Mouse (Mus musculus) G1E (cell line): ENCODE data around the gene Terf2ip. TPM values are rescaled to one million over a fixed set of nuclear protein-coding genes. Genes with fewer than 3 reads are reported as not detected.

Experiments used
- ATAC-seq: 2 replicates; pipeline ENCODE4 v1.8.0; 2016; ENCODE audit warnings: mild to moderate bottlenecking; ENCODE audit not compliant: insufficient number of reproducible peaks, poor library complexity, low FRiP score, severe bottlenecking; ENCODE audit errors: extremely low read depth
- DNase-seq: peaks from one replicate; pipeline ENCODE4 v3.0.0; 2012; ENCODE audit warnings: low spot score
- H3K27me3 ChIP-seq: 2 replicates; pipeline ENCODE4 v1.6.1; 2012; ENCODE audit warnings: mild to moderate bottlenecking, low read length, inconsistent platforms; ENCODE audit not compliant: insufficient read depth
- H3K36me3 ChIP-seq: replicated peaks from 2 replicates; pipeline ENCODE3; 2012; ENCODE audit warnings: mild to moderate bottlenecking, inconsistent platforms
- H3K4me1 ChIP-seq: 2 replicates; pipeline ENCODE4 v1.6.1; 2012; ENCODE audit warnings: low read depth, low read length, inconsistent platforms, mixed read lengths; ENCODE audit not compliant: insufficient read depth
- H3K4me3 ChIP-seq: 2 replicates; pipeline ENCODE4 v1.5.1; 2012; ENCODE audit warnings: low read depth, mild to moderate bottlenecking, inconsistent platforms, low read length, moderate library complexity, mixed read lengths
- H3K9me3 ChIP-seq: replicated peaks from 2 replicates; pipeline ENCODE4 v1.6.1; 2012; ENCODE audit warnings: inconsistent platforms
- CTCF ChIP-seq: IDR thresholded peaks from 2 replicates; pipeline ENCODE4 v1.5.1; 2012; ENCODE audit warnings: low read depth, low read length, inconsistent platforms, mixed read lengths
- GATA1 ChIP-seq: IDR thresholded peaks from 2 replicates; pipeline ENCODE4 v1.6.1; 2012; ENCODE audit warnings: borderline replicate concordance, low read length, inconsistent platforms, mixed read lengths
- GATA2 ChIP-seq: IDR thresholded peaks from 2 replicates; pipeline ENCODE4 v1.6.1; 2012; ENCODE audit warnings: low read depth, low read length, inconsistent platforms, borderline replicate concordance
- POLR2AphosphoS5 ChIP-seq: IDR thresholded peaks from 2 replicates; pipeline ENCODE4 v1.6.1; 2012; ENCODE audit warnings: low read depth, low read length, inconsistent platforms; ENCODE audit not compliant: insufficient replicate concordance
- TAL1 ChIP-seq: conservative IDR thresholded peaks from 2 replicates; pipeline ENCODE4 v1.6.1; 2012; ENCODE audit warnings: low read depth, low read length, inconsistent platforms, mixed read lengths
- polyA plus RNA-seq: library from polyadenylated mRNA; stranded (reverse); fragments of >175 nt; gene quantifications from 2 replicates; pipeline ENCODE4 v1.2.3, GENCODE M21; 2012
- total RNA-seq, 2 experiments: library from RNA; stranded (forward) in 1 of 2; stranded (reverse) in 1 of 2; fragments of 200-1000 nt in 1 of 2; fragments of >200 nt in 1 of 2; fragmentation: Nextera tagmentation in 1 of 2; gene quantifications; 2 replicates each; pipeline ENCODE4 v1.2.3; 2014 to 2017

Terf2ip gene
- total and polyA plus RNA-seq, 3 experiments = 8.7 to 20.6 (median 18.4) TPM

DNA sequence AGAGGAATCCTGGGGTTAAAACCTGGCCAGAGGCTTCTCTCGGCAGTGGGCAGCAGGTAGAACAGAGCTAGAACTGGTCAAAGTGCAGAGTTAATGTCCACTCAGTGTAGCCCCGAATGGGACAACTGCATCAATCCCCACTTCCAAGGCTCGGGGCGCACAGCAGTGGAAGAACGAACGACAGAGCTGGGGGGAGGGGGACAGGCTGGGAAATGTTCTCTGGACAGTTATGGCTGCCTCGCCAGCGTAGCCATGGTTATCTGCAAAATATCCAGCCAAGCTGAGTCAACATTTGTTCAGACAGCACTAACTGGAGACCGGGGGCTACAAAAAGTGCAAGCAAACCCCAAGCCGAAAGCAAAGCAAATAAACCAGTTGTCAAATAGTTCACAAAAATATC lies 33.1 kb upstream of the Terf2ip start:
- Histone ChIP-seq H3K4me3 (no peak overlapping the region), H3K36me3 (peaks cover 91% of the 10 kb centered on the region), H3K4me1 (peaks cover 11% of the 10 kb centered on the region), H3K27me3 (no peaks in the 10 kb centered on the region), H3K9me3 (peaks cover 14% of the 10 kb centered on the region)
- TF ChIP-seq POLR2AphosphoS5 = no peak
- TF ChIP-seq CTCF = no peak
- no peak for TF ChIP-seq GATA2
- no peak for TF ChIP-seq GATA1
- TF ChIP-seq TAL1 = no peak
- no peak for ATAC-seq
- DNase-seq = no peak

DNA sequence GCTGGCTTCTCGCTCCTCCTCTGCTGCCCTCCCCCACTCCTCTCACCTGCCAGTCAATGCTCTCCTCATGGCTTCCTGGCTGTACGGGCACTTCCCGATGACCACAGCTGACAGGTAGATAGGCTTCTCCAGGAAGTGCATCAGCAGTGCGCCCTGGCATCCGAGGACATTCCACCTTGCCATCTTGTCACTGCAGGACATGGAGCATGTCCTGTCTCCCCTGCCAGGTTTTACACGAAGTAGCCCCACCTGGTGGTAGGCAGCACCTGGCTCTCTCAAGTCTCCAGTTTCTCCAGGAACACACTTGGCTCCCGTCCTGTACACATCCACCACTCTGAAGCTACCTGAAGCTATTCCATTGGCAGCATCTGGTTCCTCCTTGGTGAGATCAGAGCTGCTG lies 29.1 kb upstream of the Terf2ip start:
- Histone ChIP-seq H3K4me3 (no peak overlapping the region), H3K27me3 (no peaks in the 10 kb centered on the region), H3K9me3 (no peaks in the 10 kb centered on the region), H3K36me3 (peaks cover 91% of the 10 kb centered on the region), H3K4me1 (peaks cover 6% of the 10 kb centered on the region; the same call in 1 of the 2 replicates)
- ATAC-seq (no peak), DNase-seq (no peak)
- 0 out of 2 replicates have a peak, but pooled peaks have one; percentile 11 for TF ChIP-seq CTCF
- no peak for TF ChIP-seq GATA1

DNA sequence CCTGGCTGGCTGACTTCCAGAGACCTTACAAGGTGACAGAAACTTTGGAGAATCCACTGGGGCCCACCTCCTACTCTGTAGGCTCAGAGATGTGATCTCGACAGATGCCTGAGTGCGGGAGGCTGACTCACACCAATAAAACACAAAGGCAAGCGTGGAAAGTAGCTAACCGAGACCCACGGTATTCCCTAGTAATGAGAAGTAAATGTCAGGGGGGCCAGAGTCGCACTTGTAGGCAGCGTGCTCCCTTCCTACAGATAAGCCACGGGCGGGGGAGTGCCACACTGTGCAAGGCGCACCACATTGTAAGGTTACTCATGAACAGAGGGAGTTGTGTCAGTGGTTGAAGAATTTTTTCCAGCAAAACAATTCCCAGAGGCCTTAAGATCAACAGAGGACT lies 26.7 kb upstream of the Terf2ip start:
- H3K4me1 ChIP-seq = peaks cover 14% of the 10 kb centered on the region
- no peak for DNase-seq

DNA sequence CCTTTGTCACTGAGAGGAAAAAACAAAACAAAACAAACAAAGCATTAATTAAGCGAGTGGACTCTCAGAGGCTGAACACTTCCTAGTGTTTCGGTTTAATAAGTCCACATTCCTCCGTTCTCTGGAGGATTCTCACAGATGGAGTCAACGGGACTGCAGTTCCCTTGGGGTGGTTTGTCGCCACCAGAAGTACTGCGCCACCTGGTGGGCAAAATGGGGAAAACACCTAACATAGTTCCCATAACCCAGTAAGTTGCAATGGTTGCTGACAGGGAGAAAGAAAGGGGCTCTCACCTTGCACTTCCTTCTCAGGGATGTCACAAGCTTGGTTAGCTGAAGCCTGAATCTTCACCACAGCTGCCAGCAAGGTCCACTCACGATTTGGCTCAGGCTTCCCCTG lies 21.3 kb upstream of the Terf2ip start:
- Histone ChIP-seq H3K4me3 (no peak overlapping the region), H3K27me3 (no peaks in the 10 kb centered on the region), H3K4me1 (peaks cover 28% of the 10 kb centered on the region), H3K9me3 (no peaks in the 10 kb centered on the region), H3K36me3 (peaks cover 73% of the 10 kb centered on the region)
- TF ChIP-seq GATA1 (no peak), CTCF (peak; percentile 88)
- DNase-seq (peak; percentile 74), ATAC-seq (peak; percentile 52; the same call in 1 of the 2 replicates)

More for the DNA sequence above, 26.7 kb upstream of the Terf2ip start:
- Histone ChIP-seq H3K36me3 (peaks cover 92% of the 10 kb centered on the region), H3K4me3 (no peak overlapping the region), H3K9me3 (no peaks in the 10 kb centered on the region), H3K27me3 (no peaks in the 10 kb centered on the region)
- no peak for ATAC-seq
- TF ChIP-seq GATA1 = no peak
- no peak for TF ChIP-seq CTCF
- TF ChIP-seq GATA2 = no peak
- no peak for TF ChIP-seq TAL1
- no peak for TF ChIP-seq POLR2AphosphoS5

DNA sequence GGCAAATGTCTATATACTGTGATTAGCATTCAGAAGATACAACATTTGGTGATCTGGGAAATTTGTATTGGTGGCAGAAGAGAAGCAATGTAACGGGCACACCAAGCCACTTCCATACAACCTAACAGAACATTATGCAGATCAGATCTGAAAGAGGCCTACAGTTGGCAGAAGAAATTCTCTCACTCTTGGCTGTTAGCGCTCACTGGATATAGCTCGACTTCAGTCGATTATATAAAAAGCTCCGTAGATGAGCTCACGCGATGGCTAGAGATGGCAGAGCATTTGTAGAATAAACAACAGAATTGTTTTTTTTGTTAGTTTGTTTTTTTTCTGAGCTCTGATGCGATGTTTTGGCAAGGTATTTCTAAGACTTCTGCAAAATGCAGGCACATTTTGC lies 19.9 kb upstream of the Terf2ip start:
- Histone ChIP-seq H3K9me3 (no peaks in the 10 kb centered on the region), H3K4me1 (peaks cover 28% of the 10 kb centered on the region), H3K4me3 (peak overlapping the region; percentile 92), H3K36me3 (peaks cover 74% of the 10 kb centered on the region), H3K27me3 (no peaks in the 10 kb centered on the region)
- no peak for DNase-seq
- no peak for TF ChIP-seq POLR2AphosphoS5
- no peak for TF ChIP-seq GATA1
- no peak for TF ChIP-seq GATA2
- TF ChIP-seq TAL1 = no peak
- TF ChIP-seq CTCF = no peak
- ATAC-seq = no peak

DNA sequence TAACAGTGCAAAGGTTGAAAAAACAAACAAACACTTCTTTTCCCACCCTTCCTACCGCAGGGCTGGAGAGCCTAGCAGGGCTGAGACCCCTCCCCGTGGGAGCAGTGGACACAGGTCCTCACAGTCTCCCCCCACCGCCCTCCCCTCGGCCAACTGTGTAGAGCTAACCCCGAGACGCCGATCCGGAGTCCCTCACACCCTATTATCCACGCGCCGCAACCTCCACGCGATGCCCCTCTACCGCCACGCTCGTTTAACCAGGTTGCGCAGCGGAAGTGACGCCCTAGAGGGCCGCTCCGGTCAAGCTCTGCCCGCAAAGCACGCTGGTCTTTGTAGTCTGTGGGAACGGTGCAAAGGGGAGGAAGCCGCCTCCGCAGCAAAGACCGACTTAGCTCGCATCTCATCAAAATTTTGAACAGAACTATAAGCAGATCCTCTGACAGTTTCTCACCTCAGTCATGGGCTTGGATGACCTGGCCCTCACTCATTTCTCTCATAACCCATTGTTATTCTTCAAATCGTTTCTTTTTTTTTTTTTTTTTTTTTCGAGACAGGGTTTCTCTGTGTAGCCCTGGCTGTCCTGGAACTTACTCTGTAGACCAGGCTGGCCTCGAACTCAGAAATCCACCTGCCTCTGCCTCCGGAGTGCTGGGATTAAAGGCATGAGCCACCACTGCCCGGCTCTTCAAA lies 19.0 kb upstream of the Terf2ip start, which contains the start of gene Adat1:
TSS of gene Adat1 (minus strand) at position 290 of the 690 bp plus-strand sequence.
- H3K36me3 ChIP-seq = peaks cover 77% of the 10 kb centered on the region
- peak; percentile 88 for DNase-seq
- TF ChIP-seq GATA2 (no peak), TAL1 (no peak), GATA1 (no peak), CTCF (no peak), POLR2AphosphoS5 (no peak)

DNA sequence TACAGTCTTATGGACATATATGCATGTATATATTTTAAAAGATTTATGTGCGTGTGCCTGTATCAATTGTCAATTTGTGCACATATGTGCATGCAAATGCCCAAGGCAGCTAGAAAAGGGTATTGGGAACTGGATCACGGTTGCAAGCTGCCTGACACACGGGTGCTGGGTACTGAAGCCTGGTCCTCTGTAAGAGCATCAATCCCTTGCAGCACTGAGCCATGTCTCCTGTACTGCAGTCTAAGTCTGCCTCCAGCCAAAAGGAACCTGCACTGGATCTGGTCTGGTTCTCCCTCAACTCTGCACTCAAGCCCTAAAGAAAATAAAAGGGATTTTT lies 18.5 kb upstream of the Terf2ip start:
- no peak for DNase-seq
- no peaks in the 10 kb centered on the region for H3K27me3 ChIP-seq
- TF ChIP-seq CTCF (no peak), POLR2AphosphoS5 (no peak), TAL1 (no peak), GATA2 (no peak), GATA1 (no peak)
- H3K4me1 ChIP-seq = peaks cover 28% of the 10 kb centered on the region
- ATAC-seq = no peak
- H3K36me3 ChIP-seq = peaks cover 77% of the 10 kb centered on the region
- H3K9me3 ChIP-seq = no peaks in the 10 kb centered on the region
- H3K4me3 ChIP-seq = no peak overlapping the region

More for the DNA sequence above, 19.0 kb upstream of the Terf2ip start, which contains the start of gene Adat1:
- peak; percentile 97 for ATAC-seq
- Histone ChIP-seq H3K4me3 (peak within 1 kb of the TSS; percentile 92), H3K4me1 (peaks cover 28% of the 10 kb centered on the region), H3K27me3 (no peaks in the 10 kb centered on the region), H3K9me3 (no peaks in the 10 kb centered on the region)
